Comparison of ENCODE assay signal across 8 mouse cellular contexts in the genomic region with DNA sequence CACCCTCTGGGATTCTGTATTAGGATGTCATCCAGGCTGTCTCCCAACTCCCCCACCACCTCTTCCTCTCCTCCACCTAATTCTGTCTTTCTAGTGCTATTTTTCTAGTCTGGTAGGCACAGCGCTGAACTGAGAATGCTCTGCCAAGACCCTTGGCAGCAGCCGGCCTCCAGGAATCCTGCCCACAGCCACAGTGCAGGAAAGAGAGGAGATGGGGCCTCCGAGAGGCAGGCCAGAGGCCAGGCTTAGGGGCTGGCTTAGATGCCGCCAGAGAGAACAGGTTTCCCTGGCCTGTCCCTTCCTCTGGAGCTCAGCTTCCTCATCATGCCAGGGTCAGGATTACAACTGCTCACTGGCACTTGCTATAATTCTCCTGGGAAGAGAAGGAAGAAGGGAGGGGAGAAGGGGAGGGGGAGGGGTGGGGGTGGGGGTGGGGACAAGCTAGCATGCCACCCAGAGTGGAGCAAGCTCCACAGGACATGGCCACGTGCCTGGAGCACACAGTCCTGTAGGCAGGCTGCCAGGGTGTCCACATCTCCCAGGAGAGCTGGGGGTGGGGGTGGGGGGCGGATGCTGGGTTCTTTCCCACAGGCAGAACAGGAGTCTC. TPM values are rescaled to one million over a fixed set of nuclear protein-coding genes. Genes with fewer than 3 reads are reported as not detected.
DNase-seq lines count a peak whose midpoint lies in the region; ATAC-seq and TF ChIP-seq lines count a peak whose summit lies in the region.

No protein-coding gene starts in this region.

- H3K9ac ChIP-seq in hindbrain, postnatal 0 days (replicated peaks; ENCODE audit: low read length), result no peak overlapping the region

- intact Hi-C loops in left cerebral cortex, adult 2 months (cut with DNase I), result loop anchor here (5.0 kb wide), 1 partner anchor 35 kb away; no protein-coding TSS in a partner anchor

- no peak for TF ChIP-seq CTCF in hindbrain, postnatal 0 days (IDR thresholded peaks at IDR 0.05; ENCODE audit: low read depth)
- TF ChIP-seq CTCF in left cerebral cortex, adult 2 months (IDR thresholded peaks at IDR 0.05), result no peak

- peak overlapping the region; percentile 71 for H3K27ac ChIP-seq in hindbrain, postnatal 0 days
- H3K27ac ChIP-seq in left cerebral cortex, adult 2 months, result peak overlapping the region; percentile 84

- H3K27me3 ChIP-seq in hindbrain, postnatal 0 days (ENCODE audit: insufficient read depth, low read length), result no peaks in the 10 kb centered on the region

- peak overlapping the region; percentile 39 for H3K4me2 ChIP-seq in hindbrain, postnatal 0 days (ENCODE audit: low read depth, low read length)

- no peaks in the 10 kb centered on the region for H3K9me3 ChIP-seq in hindbrain, postnatal 0 days (ENCODE audit: low read length)

- peak; percentile 94 for ATAC-seq in hindbrain, postnatal 0 days

- peak; percentile 55 for DNase-seq in adrenal gland, adult 8-10 months
- peak; percentile 81 to 85 for DNase-seq in cerebellum, postnatal 36 days
- DNase-seq in gastrocnemius, postnatal 4 days (ENCODE audit: low spot score in 2 of 2), result peak; percentile 41 to 53
- peak; percentile 84 for DNase-seq in hindbrain, postnatal 0 days (ENCODE audit: low spot score)
- DNase-seq in left cerebral cortex, adult 2 months (ENCODE audit: extremely low spot score in 1 of 2, low spot score in 2 of 2), result peak; percentile 53 to 55
- DNase-seq in lung, postnatal 4 days, result peak; percentile 49 to 77
- no peak for DNase-seq in thymus, postnatal 4 days
- DNase-seq in thymus, postnatal 25 days, result no peak

- 9% methylated on average over 6 of the region's 6 CpGs for WGBS in hindbrain, postnatal 0 days

- no peaks in the 10 kb centered on the region for H3K36me3 ChIP-seq in hindbrain, postnatal 0 days (ENCODE audit: insufficient read depth, low read length)

- peaks cover 13% of the 10 kb centered on the region for H3K4me1 ChIP-seq in hindbrain, postnatal 0 days (ENCODE audit: insufficient read depth, low read length)

- H3K4me3 ChIP-seq in hindbrain, postnatal 0 days (ENCODE audit: low read length), result no peak overlapping the region
- peak overlapping the region; percentile 14; the same call in 1 of the 2 replicates for H3K4me3 ChIP-seq in left cerebral cortex, adult 2 months

RNA-seq across cellular contexts. Expression of a gene that starts 8.6 kb away (rescaled TPM):
- total RNA-seq in adrenal gland, adult 8-10 months (2022), result 10 to 100 TPM; 15.5 to 22.7 (median 18.1) TPM
- 1 to 10 TPM; 4.7 to 7.2 TPM for total RNA-seq in gastrocnemius, postnatal 4 days (2021)
- total RNA-seq in hindbrain, postnatal 0 days (2014; rRNA removed), result 4.6 and 10.4 TPM in 2 replicates
- 9.6 and 10.2 TPM in 2 replicates for polyA plus RNA-seq in hindbrain, postnatal 0 days (2015; fragmentation: Nextera tagmentation; extraction: Ambion mirVana)
- 100 to 1,000 TPM; 138 to 143 TPM for total RNA-seq in left cerebral cortex, adult 2 months (2021)

Comparison
In these comparisons a context has a peak if more than half of its experiments do, and no peak if none do; other contexts are left out.
1. DNase-seq: peak in adrenal gland, adult 8-10 months (single experiment), cerebellum, postnatal 36 days (2 of 2), gastrocnemius, postnatal 4 days (2 of 2), hindbrain, postnatal 0 days (single experiment), left cerebral cortex, adult 2 months (2 of 2) and lung, postnatal 4 days (2 of 2); none in thymus, postnatal 4 days (single experiment) and thymus, postnatal 25 days (single experiment).
2. RNA of a gene that starts 8.6 kb away (total RNA-seq): 138 to 143 TPM in left cerebral cortex, adult 2 months; 15.5 to 22.7 TPM in adrenal gland, adult 8-10 months, 4.6 to 10.4 TPM in hindbrain, postnatal 0 days and 4.7 to 7.2 TPM in gastrocnemius, postnatal 4 days; every median in the first group is over 4 times any median in the second.